Mouse (Mus musculus) ES-Bruce4 (cell line): ENCODE data around the gene Lysmd3.

Experiments
- CTCF ChIP-seq: IDR thresholded peaks from one replicate; pipeline ENCODE4 v1.8.1; 2011; ENCODE audit warnings: low read depth, low read length
- EP300 ChIP-seq: IDR thresholded peaks from 2 replicates; pipeline ENCODE4 v1.6.1; 2011; ENCODE audit warnings: low read depth, low read length; ENCODE audit not compliant: insufficient read depth
- POLR2A ChIP-seq: IDR thresholded peaks from one replicate; pipeline ENCODE4 v1.8.1; 2011; ENCODE audit warnings: low read length; ENCODE audit not compliant: insufficient read depth

- TF ChIP-seq CTCF (peak; percentile 44), POLR2A (peak; percentile 97), EP300 (no peak)
Measured at GRCm38 (mm10) chr13:81644047-81644565, 13.4 kb upstream of the Lysmd3 start.
